Mouse (Mus musculus): Measurements from ENCODE around the gene Olfr457. TPM values are rescaled to one million over a fixed set of nuclear protein-coding genes. Genes with fewer than 3 reads are reported as not detected.

The Olfr457 gene
- polyA plus RNA-seq, 1 experiment from 2014 or later: not detected

DNA sequence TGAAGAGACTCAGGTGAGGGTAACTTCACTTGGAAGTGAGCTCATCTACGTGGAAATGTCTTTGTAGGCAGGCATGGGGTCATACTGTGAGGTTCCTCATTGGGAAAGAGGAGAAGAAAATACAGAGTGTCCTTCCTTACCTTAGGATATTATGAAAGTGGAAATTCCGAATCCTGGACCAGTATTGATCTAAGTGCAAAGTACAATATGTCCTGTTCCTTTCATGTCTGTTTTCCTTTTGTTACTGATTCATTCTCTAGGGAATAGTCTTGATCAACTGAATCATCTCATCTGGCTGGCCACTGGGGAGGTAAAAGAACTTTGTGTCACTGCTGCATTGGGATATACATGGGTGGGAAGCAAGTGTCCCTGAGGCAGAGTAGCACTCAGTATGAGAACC is 40.6 kb downstream of the Olfr457 start:
- no peak for ATAC-seq (ENCODE audit: borderline replicate concordance, extremely low read depth, low FRiP score, low TSS enrichment)
- H3K27ac ChIP-seq: no peak overlapping the region
- H3K4me2 ChIP-seq: no peak overlapping the region
- WGBS: 70% methylated on average over 2 of the region's 2 CpGs
- H3K4me1 ChIP-seq: no peaks in the 10 kb centered on the region
- H3K36me3 ChIP-seq: no peaks in the 10 kb centered on the region
- H3K9ac ChIP-seq: no peak overlapping the region
- no peaks in the 10 kb centered on the region for H3K9me3 ChIP-seq
- no peak overlapping the region for H3K4me3 ChIP-seq
- no peaks in the 10 kb centered on the region for H3K27me3 ChIP-seq

DNA sequence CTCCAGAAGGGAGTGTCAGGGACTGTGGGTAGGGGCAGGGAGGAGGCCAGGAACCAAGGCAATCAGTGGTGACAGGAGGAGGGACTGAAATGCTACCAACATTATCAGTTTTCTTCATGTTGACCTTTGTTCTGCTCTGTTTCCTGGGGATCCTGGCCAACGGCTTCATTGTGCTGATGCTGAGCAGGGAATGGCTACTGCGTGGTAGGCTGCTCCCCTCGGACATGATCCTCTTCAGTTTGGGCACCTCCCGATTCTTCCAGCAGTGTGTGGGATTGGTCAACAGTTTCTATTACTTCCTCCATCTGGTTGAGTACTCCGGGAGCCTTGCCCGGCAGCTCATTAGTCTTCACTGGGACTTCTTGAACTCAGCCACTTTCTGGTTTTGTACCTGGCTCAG is 41.7 kb downstream of the Olfr457 start, which contains the start of gene Tas2r126:
Tas2r126 (plus strand) TSS at position 90 of the 400 bp plus-strand sequence.
- Histone ChIP-seq H3K4me1 (no peaks in the 10 kb centered on the region), H3K27me3 (no peaks in the 10 kb centered on the region), H3K9ac (no peak within 1 kb of the TSS), H3K36me3 (no peaks in the 10 kb centered on the region), H3K9me3 (no peaks in the 10 kb centered on the region), H3K27ac (no peak within 1 kb of the TSS), H3K4me3 (no peak within 1 kb of the TSS), H3K4me2 (no peak within 1 kb of the TSS)
- ATAC-seq (ENCODE audit: borderline replicate concordance, extremely low read depth, low FRiP score, low TSS enrichment): no peak
- 69% methylated on average over 6 of the region's 6 CpGs for WGBS

DNA sequence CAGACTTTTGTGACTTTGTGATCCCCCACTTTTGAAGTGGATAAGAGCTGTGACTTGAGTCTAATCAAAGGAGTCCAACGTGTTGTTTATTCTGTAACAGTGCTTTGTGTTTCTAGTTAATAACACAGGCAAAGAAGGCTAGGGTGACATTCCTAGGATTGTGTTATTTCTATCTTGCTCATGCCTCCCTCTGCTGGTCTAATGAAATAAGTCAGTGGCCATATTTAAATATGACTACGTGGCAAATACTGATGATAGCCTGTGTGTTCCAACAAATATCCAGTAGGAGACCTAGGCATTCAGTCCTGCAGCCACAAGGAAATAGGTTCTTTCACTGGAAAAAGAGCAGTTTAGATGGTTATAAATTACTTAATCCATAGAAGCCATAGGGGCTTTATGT is 42.6 kb downstream of the Olfr457 start:
- Histone ChIP-seq H3K4me1 (no peaks in the 10 kb centered on the region), H3K4me2 (no peak overlapping the region), H3K9me3 (no peaks in the 10 kb centered on the region), H3K4me3 (no peak overlapping the region), H3K27ac (no peak overlapping the region), H3K9ac (no peak overlapping the region), H3K36me3 (no peaks in the 10 kb centered on the region), H3K27me3 (no peaks in the 10 kb centered on the region)
- 38% methylated on average over 2 of the region's 2 CpGs for WGBS
- no peak for ATAC-seq (ENCODE audit: borderline replicate concordance, extremely low read depth, low FRiP score, low TSS enrichment)

DNA sequence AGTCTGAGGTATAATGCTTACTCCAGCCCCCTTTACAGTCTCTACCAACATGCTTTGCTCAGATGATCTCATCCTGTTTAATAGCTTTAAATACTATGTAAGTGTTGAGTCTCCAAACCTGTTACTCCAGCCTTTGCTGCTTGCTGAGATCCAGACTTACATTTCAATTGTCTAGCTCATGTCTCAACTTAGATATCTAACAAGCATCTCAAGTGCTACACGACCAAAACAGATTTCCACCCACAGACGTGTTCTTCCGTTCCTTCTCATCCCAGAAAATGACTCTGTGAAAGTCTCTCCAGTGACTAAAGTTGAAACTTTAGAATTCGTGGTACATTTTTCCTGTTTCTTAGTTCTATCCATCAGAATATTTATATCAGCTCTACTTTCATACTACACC is 49.8 kb downstream of the Olfr457 start:
- Histone ChIP-seq H3K4me1 (no peaks in the 10 kb centered on the region), H3K36me3 (no peaks in the 10 kb centered on the region), H3K9me3 (no peaks in the 10 kb centered on the region), H3K9ac (no peak overlapping the region), H3K4me3 (no peak overlapping the region), H3K27me3 (no peaks in the 10 kb centered on the region), H3K4me2 (no peak overlapping the region), H3K27ac (no peak overlapping the region)
- WGBS: 73% methylated on average over 4 of the region's 4 CpGs
- no peak for ATAC-seq (ENCODE audit: borderline replicate concordance, extremely low read depth, low FRiP score, low TSS enrichment)

- no peak overlapping the region for H3K27ac ChIP-seq
- H3K4me1 ChIP-seq: no peaks in the 10 kb centered on the region
- H3K9ac ChIP-seq: no peak overlapping the region
- no peaks in the 10 kb centered on the region for H3K27me3 ChIP-seq
- no peak overlapping the region for H3K4me3 ChIP-seq
- ATAC-seq (ENCODE audit: borderline replicate concordance, extremely low read depth, low FRiP score, low TSS enrichment): no peak
- no peak overlapping the region for H3K4me2 ChIP-seq
- WGBS: 85% methylated on average over 3 of the region's 3 CpGs
- no peaks in the 10 kb centered on the region for H3K36me3 ChIP-seq
- H3K9me3 ChIP-seq: no peaks in the 10 kb centered on the region
These were observed 51.7 kb downstream of the Olfr457 start for GRCm38 (mm10) chr6:42424472-42424871.

DNA sequence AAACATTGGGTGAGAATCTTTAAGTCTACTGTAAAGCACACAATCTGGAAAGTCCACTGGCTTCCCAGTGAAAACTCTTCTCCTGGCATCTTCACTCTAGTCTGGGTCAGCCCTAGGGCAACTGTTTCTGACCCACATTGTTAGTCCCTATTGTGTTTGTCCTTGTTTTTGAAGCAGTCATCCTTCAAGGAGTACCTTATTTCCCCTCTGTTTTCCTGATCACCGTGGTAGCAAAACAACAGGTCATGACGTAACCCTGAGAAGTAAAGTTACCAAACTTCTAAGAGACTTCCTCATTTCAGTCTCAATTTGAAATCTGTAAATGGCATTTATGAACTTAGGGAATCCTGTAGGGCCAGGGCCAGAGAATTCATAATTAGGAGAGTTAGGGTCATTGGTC is 54.7 kb downstream of the Olfr457 start:
- Histone ChIP-seq H3K27ac (no peak overlapping the region), H3K4me3 (no peak overlapping the region), H3K36me3 (no peaks in the 10 kb centered on the region), H3K9me3 (no peaks in the 10 kb centered on the region), H3K4me1 (no peaks in the 10 kb centered on the region), H3K27me3 (no peaks in the 10 kb centered on the region), H3K4me2 (no peak overlapping the region), H3K9ac (no peak overlapping the region)
- ATAC-seq (ENCODE audit: borderline replicate concordance, extremely low read depth, low FRiP score, low TSS enrichment): no peak
- 76% methylated on average over 2 of the region's 2 CpGs for WGBS

GRCm38 (mm10) chr6:42419443-42419842 is 56.7 kb downstream of the Olfr457 start:
- 83% methylated on average over 2 of the region's 2 CpGs for WGBS
- Histone ChIP-seq H3K4me1 (no peaks in the 10 kb centered on the region), H3K4me3 (no peak overlapping the region), H3K4me2 (no peak overlapping the region), H3K9ac (no peak overlapping the region), H3K27ac (no peak overlapping the region), H3K36me3 (no peaks in the 10 kb centered on the region), H3K27me3 (no peaks in the 10 kb centered on the region), H3K9me3 (no peaks in the 10 kb centered on the region)
- no peak for ATAC-seq (ENCODE audit: borderline replicate concordance, extremely low read depth, low FRiP score, low TSS enrichment)

Other genes starting within 250 kb of the Olfr457 start
- 43.6 and 46.2 TPM in 2 replicates for gene Gstk1, start 230.4 kb downstream of the Olfr457 start, polyA plus RNA-seq (2015; fragmentation: Nextera tagmentation; extraction: Ambion mirVana)
- gene Tmem139, start 214.4 kb downstream of the Olfr457 start, polyA plus RNA-seq (2015; fragmentation: Nextera tagmentation; extraction: Ambion mirVana): 3.6 and 4.1 TPM in 2 replicates
- gene Casp2, start 211.3 kb downstream of the Olfr457 start, polyA plus RNA-seq (2015; fragmentation: Nextera tagmentation; extraction: Ambion mirVana): 73.4 and 73.5 TPM in 2 replicates
- 0.14 and 0.24 TPM in 2 replicates for gene Clcn1, start 189.7 kb downstream of the Olfr457 start, polyA plus RNA-seq (2015; fragmentation: Nextera tagmentation; extraction: Ambion mirVana)
- gene Fam131b, start 151.7 kb downstream of the Olfr457 start, polyA plus RNA-seq (2015; fragmentation: Nextera tagmentation; extraction: Ambion mirVana): 0.06 and 0.14 TPM in 2 replicates
- gene Zyx, start 126.7 kb downstream of the Olfr457 start, polyA plus RNA-seq (2015; fragmentation: Nextera tagmentation; extraction: Ambion mirVana): 161 and 167 TPM in 2 replicates
- 14.2 and 16.9 TPM in 2 replicates for gene Epha1, start 103.1 kb downstream of the Olfr457 start, polyA plus RNA-seq (2015; fragmentation: Nextera tagmentation; extraction: Ambion mirVana)
- gene Tas2r143, start 76.1 kb downstream of the Olfr457 start, polyA plus RNA-seq (2015; fragmentation: Nextera tagmentation; extraction: Ambion mirVana): not detected in 2 replicates
- gene Tas2r135, start 70.9 kb downstream of the Olfr457 start, polyA plus RNA-seq (2015; fragmentation: Nextera tagmentation; extraction: Ambion mirVana): not detected in 2 replicates
- gene Tas2r126, start 41.8 kb downstream of the Olfr457 start, polyA plus RNA-seq (2015; fragmentation: Nextera tagmentation; extraction: Ambion mirVana): not detected in 2 replicates
- not detected in 2 replicates for gene Olfr458, start 11.1 kb downstream of the Olfr457 start, polyA plus RNA-seq (2015; fragmentation: Nextera tagmentation; extraction: Ambion mirVana)
- gene Olfr456, start 10.9 kb upstream of the Olfr457 start, polyA plus RNA-seq (2015; fragmentation: Nextera tagmentation; extraction: Ambion mirVana): 0.15 TPM in 1 of 2 replicates, not detected in the other
- not detected in 2 replicates for gene Olfr455, start 71.3 kb upstream of the Olfr457 start, polyA plus RNA-seq (2015; fragmentation: Nextera tagmentation; extraction: Ambion mirVana)
- gene Tcaf3, start 121.4 kb upstream of the Olfr457 start, polyA plus RNA-seq (2015; fragmentation: Nextera tagmentation; extraction: Ambion mirVana): not detected in 2 replicates
- 9.0 TPM in 2 replicates for gene Tcaf2, start 168.9 kb upstream of the Olfr457 start, polyA plus RNA-seq (2015; fragmentation: Nextera tagmentation; extraction: Ambion mirVana)
- 74.2 and 75.9 TPM in 2 replicates for gene Tcaf1, start 233.8 kb upstream of the Olfr457 start, polyA plus RNA-seq (2015; fragmentation: Nextera tagmentation; extraction: Ambion mirVana)

Data from lung, embryonic 15.5 days (tissue).